Mouse (Mus musculus) heart, adult 9 months (tissue): Measurements from ENCODE around the gene Runx1.

ENCODE experiments used
- DNase-seq, 2 experiments: peaks; one replicate each; pipeline ENCODE4 v3.0.0; 2022; ENCODE audit warnings: low spot score in 2 of 2

Runx1 gene

DNA sequence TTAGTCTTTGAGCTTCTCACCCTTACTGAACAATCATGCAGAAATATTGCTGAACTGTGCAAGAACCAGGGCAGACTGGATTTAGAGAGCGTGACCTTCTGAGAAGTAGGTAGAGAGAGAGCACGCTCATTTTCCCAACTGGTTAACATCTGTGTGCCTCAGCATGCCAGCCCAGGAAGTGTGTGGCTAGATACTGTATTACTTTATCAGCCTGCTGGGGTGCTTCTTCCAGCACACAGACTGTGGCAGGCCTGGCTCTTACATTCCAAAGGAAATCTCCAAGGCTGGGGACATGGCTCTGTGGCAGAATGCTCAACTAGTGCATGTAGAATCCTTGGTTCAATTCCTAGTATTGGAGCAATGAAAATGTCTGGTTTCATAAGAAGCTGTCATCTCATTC, 78.9 kb downstream of the Runx1 start:
- DNase-seq, result no peak

DNA sequence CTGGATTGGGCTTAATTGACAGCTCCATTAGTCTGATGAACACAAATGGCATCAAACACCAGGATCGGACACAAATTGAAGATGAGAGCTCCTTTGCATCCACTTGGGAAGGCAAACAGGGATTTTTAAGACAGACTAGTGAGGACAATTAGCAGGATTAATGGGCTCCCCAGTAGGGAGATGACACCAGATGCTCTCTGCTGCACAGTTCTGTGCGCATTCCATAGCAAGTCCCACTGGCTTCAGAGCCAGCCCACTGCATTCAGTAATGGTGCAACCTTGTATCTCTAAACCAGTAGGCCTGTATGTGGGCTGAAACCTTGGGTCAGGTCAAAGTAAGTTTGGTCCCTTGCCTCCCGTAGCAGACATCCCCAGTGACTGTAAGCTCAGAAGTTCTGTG, 80.7 kb downstream of the Runx1 start:
- DNase-seq, result no peak

DNA sequence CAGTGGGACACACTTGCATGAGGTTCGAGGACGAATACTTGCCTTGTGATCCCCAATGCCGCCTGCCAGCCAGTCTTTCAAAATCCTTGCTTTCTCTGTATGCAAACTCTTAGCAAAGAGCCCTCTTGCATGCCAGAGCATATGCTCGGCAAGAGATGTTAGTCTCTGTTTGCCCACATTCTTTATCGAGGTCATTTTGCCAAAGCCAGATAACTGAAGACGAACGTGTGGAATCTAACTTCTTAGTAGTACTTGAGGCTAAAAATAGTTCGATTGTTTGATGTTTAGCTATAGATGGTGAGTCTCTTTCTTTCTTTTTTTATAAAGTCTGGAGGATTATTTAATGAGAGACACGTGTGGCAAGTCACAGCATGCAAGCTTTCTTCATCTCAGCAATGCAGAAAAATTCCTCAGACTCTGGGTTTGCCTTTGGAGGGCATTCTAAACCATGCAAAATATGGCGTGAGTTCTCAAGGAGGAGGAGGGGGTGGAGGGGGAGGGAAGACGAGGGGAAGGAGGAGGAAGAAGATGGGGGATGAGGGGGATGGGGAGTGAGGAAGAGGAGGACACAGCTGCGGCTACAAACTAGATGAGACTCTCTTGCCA, 81.7 kb downstream of the Runx1 start:
- no peak for DNase-seq

DNA sequence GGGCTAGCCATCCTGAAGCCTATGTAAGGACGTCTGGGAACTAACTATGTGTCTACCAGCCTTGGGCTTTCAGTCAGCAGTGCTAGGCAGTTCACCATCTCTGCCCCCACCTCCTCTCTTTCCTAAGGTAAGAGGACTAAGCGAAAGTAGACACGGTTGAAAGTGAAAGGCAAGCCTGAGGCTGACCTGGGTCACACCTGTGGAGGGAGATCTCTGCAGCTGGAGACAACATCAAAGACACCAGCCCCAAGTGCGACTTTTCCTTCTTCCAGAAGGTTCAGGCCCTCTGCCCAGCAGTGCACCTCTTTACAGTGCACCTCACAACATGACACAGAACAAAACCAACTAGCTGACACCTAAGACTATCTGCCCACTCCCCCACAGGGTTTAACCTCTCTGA, 82.2 kb downstream of the Runx1 start:
- DNase-seq, result no peak

DNA sequence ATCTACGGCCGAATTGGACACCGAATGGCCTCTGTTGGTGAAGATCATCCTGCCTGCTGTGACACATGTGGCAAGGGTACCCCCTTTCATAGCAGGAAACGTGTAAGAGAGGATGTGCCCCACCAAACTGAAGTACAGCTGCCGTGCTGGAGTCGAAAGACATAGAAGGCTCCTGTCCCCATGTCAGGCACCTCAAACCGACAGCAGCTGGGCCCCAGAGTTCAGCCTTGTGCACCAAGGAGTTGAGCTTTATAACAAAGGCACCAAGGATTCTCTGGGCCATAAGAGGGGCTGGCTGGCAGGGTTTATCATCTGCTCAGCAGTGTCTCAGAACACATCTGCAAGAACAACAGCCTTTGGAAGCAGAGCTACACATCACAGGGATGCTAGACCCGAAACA, 84.6 kb downstream of the Runx1 start:
- DNase-seq, result no peak

DNA sequence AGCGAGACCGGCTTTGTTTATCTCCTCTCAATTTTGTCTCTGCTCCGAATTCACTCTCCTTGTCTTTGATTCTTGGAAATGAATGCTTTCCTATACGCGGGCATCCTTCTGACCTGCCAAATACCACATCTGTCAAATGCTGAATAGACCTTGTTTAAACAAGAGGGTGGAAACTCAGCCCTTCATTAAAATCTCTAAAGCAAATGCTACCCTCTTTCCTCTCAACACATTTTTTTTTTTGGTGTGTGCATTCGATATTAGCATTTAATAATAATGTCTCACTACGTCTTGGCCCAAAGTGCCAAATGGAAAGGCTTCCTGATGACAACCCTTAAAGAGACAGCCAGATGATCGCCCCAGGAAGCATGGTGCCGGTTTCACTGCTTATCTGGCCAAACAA, 85.4 kb downstream of the Runx1 start:
- DNase-seq, result no peak

DNA sequence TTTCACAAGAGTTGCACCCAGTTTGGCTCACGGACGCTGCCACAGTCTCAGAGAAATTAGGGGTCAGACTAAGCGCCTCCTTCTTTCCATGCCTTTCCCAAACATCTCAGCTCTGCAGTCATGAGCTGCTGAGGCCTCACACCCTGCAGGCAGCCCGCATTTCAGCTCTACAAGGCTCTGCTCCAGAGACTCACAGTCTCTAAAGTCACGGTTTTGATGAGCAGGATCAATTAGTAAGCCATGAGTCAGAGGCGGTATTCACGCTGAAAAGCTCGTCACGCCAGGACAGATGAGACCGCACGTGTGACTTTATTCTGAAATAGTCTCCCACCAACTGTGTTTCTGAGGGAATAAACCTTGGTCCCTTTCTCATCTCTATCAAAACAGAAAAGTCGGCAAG, 86.0 kb downstream of the Runx1 start:
- DNase-seq, result no peak

DNA sequence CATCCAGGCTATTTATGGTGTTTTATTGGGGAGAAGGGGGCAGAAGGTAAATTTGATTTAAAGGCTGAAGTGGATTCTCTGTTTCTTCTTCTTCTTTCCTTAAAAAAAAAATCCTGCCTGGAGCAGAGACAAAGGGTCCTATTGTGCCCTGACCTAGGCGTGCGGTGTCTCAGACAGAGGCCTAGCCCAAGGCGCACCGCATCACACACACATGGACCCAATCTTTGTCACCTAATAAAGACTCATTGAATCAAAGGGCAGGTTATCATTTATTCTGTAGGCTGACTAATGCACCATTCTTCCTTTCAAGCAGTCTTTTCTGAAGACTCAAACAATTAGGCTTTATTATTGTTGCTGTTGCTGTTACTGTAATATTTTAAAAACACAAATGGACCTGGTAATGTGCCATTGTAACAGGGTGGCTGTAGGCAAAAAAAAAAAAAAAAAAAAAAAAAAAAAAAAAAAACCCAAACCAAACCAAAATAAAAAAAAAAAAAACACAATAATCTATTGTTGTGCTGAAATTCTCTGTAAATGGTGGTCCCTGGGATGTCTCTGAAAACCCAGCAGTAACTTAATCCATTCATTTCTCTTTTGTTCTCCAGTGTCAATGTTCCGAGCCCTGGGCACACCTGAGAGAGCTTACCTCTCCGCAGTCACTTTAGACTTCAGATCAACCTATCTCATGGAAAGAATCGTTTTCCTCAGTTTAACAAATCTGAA, 86.7 kb downstream of the Runx1 start:
- no peak for DNase-seq

DNA sequence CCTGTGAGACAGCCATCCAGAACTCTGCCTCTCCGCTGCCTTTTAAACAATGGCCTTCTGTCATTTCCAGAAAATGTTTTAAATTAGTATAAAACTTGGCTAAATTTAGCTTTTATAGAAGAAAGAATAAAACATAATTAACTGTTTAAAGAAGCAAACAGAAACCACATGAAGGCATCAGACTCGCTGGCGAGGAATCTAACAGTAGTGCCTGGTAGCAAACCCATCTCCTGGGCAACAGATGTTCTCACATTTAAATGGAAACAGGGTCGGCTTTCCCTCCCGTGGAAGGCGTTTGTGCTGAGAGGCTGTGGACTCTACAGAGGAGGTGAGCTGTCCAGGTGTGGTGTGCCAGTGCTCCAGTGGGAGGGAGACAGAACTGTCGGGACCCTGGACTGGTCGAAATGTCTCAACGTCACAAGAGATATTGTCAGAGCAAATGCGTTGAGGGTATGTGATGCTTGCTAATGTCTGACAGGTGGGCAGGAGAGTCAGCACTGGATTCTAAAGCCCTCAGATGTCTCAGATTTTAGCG, 87.4 kb downstream of the Runx1 start:
- no peak for DNase-seq

DNA sequence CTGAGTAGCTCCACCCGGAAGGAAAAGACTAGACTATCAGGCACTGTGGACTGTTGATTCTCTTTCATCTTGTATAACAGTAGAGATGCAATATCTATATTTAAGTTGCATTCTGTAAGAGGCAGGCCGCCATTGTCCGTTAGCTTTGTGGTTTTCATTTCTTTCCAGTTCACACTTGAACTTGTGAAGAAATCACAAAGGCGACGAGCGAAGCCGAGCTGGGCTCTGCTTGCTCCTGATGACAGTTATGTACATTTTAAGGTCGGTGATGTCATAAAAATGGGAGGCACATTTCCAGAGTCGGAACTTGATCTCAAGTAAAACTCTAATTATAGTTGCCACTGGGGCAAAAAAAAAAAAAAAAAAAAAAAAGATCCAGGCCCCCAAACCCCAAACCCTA, 99.1 kb downstream of the Runx1 start:
- DNase-seq, result no peak

DNA sequence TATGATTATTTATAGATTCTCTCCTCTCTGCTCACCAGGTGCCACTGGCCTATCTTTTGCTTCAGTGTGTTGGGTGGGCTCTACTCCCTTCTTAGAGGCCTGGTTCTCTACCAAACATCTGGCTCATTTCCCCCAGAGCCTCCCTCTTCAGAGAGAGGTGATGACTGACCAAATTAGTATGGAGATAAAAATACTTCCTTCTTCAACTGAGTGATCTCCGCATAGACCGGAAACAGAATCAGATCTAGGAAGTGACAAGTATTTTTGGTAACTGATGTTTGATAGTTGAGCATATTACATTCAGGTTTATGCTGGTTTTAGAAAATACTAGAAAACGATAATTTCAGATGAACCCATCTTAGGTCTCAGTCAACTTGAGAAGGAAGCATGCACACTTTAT, 101.4 kb downstream of the Runx1 start:
- DNase-seq, result no peak

DNA sequence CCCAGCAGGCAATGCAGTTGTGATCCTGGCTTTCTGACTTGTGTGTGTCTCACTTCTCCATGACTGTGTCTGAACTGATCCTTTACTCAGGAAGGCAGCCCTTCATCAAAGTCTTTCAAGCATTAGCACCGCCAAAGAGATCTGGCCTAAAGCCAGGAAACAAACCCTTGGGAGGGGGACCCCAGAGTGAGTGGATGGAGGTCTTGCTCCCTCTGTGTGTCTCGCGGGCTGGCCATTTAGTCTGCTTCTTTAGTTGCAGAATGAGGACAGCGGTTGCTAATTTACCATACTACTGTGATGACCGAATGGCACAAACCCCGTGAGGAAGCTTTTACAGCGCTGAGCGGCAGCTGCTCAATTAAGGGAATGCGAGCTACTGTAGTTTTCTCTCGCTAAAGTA, 105.3 kb downstream of the Runx1 start:
- DNase-seq, result no peak

DNA sequence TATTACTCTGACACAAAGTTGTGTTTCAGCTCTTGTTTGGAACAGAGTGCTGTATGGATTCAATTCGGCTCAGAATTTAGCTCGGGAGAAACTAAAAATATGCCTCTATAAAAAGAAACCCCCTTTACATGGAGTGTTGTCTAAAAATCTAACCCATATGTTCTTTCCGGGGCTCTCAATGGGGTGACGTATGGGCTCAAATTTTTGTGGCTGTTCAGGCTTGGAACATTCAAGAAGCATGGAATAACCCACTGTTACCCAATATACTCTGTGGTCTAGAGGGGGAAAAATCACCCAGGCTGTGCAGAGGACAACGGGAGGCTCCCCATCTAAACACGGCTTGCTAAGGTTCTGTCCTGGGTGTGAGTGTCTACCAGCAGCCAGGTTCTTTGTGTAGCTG, 106.2 kb downstream of the Runx1 start:
- no peak for DNase-seq

DNA sequence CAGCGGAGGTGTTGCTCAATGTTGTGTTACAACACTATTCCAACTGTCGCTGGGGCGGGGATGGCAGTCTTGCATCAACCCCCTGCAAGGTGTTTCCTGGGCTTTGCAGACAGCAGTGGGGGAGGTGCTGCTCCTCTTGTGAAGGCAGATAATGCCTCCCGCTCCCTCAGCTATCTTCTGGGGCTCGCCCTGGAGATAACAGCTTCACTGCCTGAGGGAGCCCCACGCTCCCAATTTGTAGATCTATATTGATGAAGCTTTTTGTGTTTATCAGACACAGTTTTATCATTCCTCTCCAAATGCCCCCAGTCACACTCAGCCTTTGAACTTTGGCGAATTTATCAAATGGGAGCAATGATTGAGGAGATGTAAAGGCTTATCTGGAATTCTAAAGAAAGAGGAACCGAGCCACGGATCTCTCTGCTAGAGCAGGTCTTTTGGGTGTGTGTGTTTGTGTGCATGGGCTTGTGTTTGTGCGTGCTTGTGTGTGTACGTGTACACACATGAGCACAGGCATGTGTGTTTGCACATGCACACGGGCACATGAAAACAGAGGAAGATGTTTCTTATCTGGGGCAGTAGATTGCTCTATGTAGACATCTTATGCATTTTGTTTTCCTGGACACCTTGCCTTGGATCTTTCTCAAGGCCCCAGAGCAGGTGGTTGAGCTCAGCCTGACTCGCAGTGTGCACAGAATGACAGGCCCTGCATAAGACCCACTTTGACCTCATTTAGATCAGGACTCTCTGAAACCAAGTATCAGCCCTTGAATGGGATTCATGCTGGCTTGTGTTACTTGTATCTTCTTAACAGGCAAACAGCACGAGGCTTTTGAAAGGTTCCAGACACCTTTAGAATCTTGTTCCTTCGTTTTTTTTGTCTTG, 110.1 kb downstream of the Runx1 start:
- no peak for DNase-seq

DNA sequence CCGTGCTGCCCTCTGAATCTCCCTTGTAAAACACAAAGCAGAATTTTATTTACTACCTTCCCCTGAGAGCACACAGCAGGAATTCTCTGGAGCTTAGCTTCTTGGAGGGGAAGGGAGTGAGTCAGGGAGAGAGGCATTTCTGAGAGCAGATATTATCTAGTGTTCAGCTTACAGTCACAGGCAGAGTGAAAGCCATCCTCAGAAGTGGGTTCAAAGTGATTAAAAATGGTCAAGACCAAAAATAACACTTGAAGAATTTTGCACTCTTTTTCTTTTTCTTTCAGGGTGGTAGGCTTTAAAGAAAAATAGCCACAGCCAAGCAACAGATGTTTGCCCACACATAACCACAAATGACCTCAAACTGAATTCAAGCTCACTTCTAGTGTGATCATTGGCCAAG, 115.8 kb downstream of the Runx1 start:
- DNase-seq, result no peak

DNA sequence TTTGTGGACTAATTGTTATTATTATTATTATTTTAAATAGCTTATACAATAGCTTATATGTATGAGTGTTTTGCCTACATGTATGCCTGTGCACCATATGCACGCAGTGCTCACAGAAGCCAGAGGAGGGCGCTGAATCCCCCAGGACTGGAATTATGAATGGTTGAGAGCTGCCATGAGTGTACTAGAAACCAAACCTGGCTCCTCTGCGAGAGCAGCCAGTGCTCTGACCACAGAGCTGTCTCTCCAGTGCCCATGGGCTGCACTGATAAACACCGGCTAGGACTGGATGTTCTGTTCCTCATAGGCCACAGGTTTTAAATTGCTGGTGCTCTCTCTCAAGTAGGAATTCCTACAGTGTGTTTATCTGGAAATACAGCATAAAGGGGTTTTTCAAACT, 117.2 kb downstream of the Runx1 start:
- no peak for DNase-seq

DNA sequence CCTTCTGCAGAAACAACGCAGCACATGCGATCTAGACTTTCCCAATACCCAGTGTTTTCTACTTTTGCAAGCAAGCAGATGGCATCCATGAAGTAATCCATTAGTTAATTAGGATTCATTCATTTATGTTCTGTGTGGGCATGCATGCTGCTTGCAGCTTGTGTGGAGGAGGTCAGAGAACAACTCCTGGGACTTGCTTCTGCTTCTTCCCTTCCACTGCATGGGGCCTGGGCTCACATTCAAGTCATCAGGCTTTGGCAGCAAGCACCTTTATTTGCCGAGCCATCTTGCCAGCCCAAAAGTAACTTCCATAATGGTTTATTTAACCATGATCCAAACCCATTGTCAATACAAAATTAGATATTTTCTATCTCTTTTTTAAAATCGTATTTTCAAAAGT, 118.2 kb downstream of the Runx1 start:
- DNase-seq, result no peak

DNA sequence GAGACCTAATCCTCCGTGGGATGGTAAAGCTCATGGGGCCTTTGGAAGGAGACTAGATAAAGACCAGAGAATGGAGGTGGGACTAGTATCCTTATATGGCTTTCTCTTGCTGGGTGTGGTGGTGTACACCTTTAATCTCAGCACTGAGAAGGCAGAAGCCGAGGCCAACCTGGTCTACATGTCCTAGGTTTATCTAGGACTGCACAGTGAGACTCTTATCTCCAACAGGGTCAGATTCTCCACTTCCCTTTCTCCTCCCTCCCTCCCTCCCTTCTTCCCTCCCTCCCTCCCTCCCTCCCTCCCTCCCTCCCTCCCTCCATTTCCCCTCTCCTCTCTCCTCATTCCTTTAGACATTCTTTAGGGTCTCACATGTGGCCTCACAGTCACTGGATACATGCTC, 118.8 kb downstream of the Runx1 start:
- DNase-seq, result no peak

DNA sequence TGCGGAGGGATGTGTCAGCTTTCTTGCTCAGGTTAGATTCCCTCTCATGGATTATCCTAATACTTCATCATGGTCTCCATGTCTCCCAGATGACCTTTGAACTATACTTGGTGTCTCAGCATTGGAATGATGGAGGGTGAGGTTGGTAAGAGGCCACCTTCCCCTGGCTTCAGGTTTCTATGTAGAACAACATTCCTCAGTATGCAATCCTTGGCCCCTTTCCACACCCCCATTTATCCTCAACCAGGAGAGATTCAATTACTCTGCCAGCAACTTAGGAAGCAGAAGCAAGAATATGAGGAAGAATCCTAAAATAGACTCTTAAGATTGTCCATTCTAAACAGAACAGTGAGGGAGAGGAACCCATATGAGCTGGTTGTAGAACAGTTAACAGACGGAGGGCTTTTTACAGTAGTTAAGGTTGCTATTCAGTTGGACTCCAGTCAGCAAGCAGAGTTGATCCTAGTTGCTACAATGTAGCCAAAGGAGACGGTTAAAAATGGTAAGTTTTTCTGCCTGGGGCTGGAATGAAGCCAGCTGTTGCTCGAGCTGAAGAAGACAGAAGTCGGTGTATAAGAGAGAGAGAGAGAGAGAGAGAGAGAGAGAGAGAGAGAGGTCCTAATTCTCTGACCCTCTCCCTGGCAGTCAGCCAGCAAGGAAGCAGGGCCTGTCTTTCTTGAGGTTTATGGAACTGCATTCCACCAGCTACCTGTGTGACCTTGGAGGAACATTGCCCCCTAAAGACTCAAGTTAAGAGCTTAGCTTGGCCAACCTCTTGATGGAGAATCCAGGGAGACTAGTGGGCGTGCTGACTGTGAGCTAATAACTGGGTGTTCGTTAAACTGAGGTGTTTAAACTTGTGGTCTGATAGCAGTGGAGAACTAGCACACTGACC, 120.1 kb downstream of the Runx1 start:
- DNase-seq, result no peak

DNA sequence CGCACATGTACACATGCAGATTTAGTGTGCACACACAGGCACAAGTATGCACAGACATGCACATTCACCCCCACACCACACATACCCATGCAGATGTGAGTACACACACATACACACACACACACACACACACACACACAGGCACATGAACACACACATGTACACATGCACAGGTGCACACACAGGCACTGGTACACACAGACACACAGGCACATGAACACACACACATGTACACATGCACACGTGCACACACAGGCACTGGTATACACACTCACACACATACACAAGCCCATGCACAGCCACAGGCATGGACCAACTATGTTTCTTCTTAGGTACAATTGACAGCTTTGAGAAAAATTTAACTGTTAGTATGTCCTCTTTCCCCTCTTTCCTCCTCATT, 122.1 kb downstream of the Runx1 start:
- DNase-seq, result no peak

DNA sequence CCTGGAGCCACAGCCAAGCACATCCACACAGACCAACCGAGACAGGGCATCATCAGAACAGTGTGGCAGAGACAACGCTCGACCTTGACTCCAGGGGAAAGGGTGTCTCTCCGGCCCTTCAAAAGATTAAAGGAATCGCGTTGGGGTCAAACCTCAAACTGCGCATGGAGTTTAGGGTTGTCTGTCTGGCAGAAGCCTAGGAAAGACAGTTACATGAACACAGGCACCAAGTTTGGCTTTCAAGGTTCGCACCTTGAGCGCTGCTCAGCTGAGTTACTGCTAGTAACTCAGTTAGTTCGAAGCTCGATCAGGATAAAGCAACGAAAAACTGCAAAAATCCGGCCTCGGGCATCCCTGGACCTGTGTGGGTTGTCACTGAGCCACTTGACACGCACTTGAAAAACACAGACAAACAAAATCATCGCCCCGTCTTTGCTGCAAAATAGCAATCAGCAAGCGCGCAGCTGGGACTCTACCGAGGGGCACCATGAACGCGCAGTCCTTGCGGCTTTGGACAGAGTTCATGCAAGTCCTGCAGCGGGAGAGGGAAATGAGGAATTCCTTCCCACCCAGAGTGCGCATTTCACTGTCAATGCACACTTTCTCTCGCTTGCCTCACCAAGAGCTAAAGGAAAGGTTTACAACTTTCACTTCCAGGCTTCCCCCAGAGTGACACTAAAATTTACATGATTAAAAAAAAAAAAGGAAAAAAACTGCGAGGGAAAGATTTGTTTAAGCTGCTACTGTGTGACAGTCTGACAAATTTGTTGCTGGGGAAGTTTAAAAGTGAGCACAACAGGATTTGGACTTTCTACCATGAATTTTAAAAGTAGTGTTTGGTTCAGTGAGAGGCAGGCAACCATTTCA, 126.2 kb downstream of the Runx1 start:
- DNase-seq, result no peak
